Mouse (Mus musculus) liver, postnatal 0 days (tissue): ENCODE measurements at regions not wholly inside any gene's neighbourhood (a gene's known extent, or its start where the extent isn't known, plus 50 kb on each side); places are given as distances from the start of the nearest gene placed in this dataset.

Experiments used
- CTCF ChIP-seq: sonication (generic); IDR thresholded peaks from 2 replicates; pipeline ENCODE4 v1.5.1; 2016; ENCODE audit warnings: antibody characterized with exemption, low read depth
- EP300 ChIP-seq: IDR thresholded peaks from 2 replicates; pipeline ENCODE4 v1.6.1; 2016; ENCODE audit warnings: antibody characterized with exemption, low read depth, mild to moderate bottlenecking

DNA sequence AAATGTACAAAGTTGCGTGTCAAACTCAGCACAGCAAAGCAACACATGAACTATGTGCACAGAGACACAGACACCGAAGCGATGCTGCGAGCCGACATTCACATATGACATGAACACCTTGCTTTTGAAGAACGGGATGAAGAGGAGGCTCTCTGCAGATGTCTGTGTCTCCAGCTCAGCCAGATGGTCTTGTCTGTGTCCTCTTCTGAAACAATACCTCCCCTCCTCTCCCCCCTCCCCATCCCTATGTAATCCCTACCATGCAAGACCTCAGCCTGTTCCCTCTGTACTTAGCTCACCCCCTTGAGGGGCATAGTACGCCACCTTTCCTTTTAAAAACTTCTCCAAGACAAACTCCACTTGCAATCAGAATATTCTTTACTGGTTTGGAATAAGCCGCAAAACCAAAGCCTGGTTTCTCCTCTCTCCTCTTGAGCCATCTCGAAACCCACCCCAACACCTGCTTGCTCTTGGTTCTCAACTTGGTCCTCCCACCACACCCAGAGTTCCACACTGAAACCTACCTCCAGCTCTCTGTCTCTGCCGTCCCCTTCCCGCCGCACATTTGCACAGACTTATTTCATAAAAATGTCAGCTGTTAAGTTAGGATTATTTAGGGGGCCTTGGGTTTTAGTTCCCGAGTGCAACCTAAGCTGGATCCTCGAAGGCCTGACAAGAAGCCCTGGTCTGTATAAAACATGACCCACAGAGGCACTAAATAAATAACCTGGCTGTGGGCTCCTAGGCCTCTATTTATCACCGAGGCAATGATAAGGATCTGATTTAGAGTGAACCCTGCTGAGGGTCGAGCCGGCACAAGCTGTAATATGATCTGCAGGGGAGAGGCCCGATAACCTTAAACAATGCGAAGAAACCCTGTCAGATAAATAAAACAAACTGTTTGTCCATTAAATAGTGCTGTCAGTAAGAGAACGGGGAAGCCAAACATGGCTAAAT lies 327.1 kb upstream of the Sall1 start:
- TF ChIP-seq CTCF, result no peak
- no peak for TF ChIP-seq EP300
